Mouse (Mus musculus) spleen, adult 2 months (tissue): ENCODE measurements around the gene Odr4. TPM values are rescaled to one million over a fixed set of nuclear protein-coding genes. Genes with fewer than 3 reads are reported as not detected.

Source experiments
- DNase-seq, 2 experiments: peaks; one replicate each; pipeline versions ENCODE4 v3.0.0 to v3.0.0-alpha.2; 2012 to 2021; ENCODE audit warnings: low spot score in 2 of 2, low read depth in 1 of 2
- H3K27ac ChIP-seq: fragments of 200-500 bp; 2 replicates; pipeline ENCODE4 v1.5.1; 2012; ENCODE audit warnings: low read length, inconsistent platforms; ENCODE audit not compliant: insufficient read depth
- H3K27me3 ChIP-seq: fragments of 200-500 bp; 2 replicates; pipeline ENCODE4 v1.6.1; 2012; ENCODE audit warnings: mild to moderate bottlenecking, moderate library complexity, low read length, inconsistent platforms; ENCODE audit not compliant: control insufficient read depth, insufficient read depth
- H3K36me3 ChIP-seq: fragments of 200-500 bp; 2 replicates; pipeline ENCODE4 v1.6.1; 2012; ENCODE audit warnings: mild to moderate bottlenecking, low read length, inconsistent platforms; ENCODE audit not compliant: control insufficient read depth, insufficient read depth
- H3K4me1 ChIP-seq: fragments of 200-500 bp; 2 replicates; pipeline ENCODE4 v1.6.1; 2011; ENCODE audit warnings: inconsistent platforms; ENCODE audit not compliant: control insufficient read depth, insufficient read depth, insufficient read length
- H3K4me3 ChIP-seq: fragments of 200-500 bp; 2 replicates; pipeline ENCODE4 v1.5.1; 2011; ENCODE audit warnings: mild to moderate bottlenecking, inconsistent platforms; ENCODE audit not compliant: insufficient read depth, insufficient read length; ENCODE audit errors: extremely low read depth
- CTCF ChIP-seq: fragments of 200-500 bp; IDR thresholded peaks from 2 replicates; pipeline ENCODE4 v1.5.1; 2011; ENCODE audit warnings: mild to moderate bottlenecking, inconsistent platforms; ENCODE audit not compliant: insufficient read depth, insufficient read length, insufficient replicate concordance; ENCODE audit errors: extremely low read depth
- POLR2A ChIP-seq: fragments of 200-500 bp; IDR thresholded peaks from 2 replicates; pipeline ENCODE4 v1.6.1; 2011; ENCODE audit warnings: low read depth, low read length, inconsistent platforms
- WGBS: fragments of 180-500 bp; shearing (Covaris S2); methylation state at CpG from one replicate; pipeline ENCODE4 v1.1.7; 2018; 5-methylcytosine and 5-hydroxymethylcytosine counted together
- polyA plus RNA-seq: library from polyadenylated mRNA; depleted of rRNA; stranded (reverse); fragments of >200 nt; gene quantifications from 2 replicates; pipeline ENCODE4 v1.2.3, GENCODE M21; 2012

Gene Odr4
- polyA plus RNA-seq, 1 experiment, result 2.3 TPM

- TF ChIP-seq POLR2A (no peak), CTCF (no peak)
- no peak overlapping the region for H3K27ac ChIP-seq
Measured at GRCm38 (mm10) chr1:150389390-150390129, 3.3 kb downstream of the Odr4 start.

DNA sequence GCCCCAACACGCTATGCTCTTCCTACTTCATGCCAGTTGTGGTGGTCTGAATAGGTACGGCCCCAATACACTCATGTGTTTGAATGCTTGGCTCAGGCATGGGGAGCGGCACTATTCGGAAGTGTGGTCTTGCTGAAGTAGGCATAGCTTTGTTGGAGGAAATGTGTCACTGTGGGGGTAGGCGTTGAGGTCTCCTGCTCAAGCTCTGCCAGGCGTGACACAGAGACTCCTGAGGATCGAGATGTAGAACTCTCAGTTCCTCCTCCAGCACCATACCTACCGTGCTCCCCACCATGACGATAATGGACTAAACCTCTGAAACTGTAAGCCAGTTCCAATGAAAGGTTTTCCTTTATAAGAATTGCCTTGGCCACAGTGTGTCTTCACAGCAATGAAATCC is 5.3 kb downstream of the Odr4 start:
- DNase-seq, result peak; percentile 70 to 74
- Histone ChIP-seq H3K27ac (no peak overlapping the region), H3K4me3 (no peak overlapping the region), H3K36me3 (peaks cover 9% of the 10 kb centered on the region), H3K4me1 (no peaks in the 10 kb centered on the region; the same call in none of the 2 replicates), H3K27me3 (no peaks in the 10 kb centered on the region)
- TF ChIP-seq POLR2A (no peak), CTCF (no peak)
- 47% methylated on average over 9 of the region's 9 CpGs for WGBS

More at GRCm38 (mm10) chr1:150389390-150390129, 3.3 kb downstream of the Odr4 start:
- peaks cover 5% of the 10 kb centered on the region for H3K36me3 ChIP-seq
- whole genome bisulfite sequencing, result 68% methylated on average over 6 of the region's 6 CpGs
- peak in 1 of 2 experiments; percentile 13 for DNase-seq
- no peak overlapping the region for H3K4me3 ChIP-seq
- no peaks in the 10 kb centered on the region for H3K27me3 ChIP-seq
- no peaks in the 10 kb centered on the region; the same call in none of the 2 replicates for H3K4me1 ChIP-seq

DNA sequence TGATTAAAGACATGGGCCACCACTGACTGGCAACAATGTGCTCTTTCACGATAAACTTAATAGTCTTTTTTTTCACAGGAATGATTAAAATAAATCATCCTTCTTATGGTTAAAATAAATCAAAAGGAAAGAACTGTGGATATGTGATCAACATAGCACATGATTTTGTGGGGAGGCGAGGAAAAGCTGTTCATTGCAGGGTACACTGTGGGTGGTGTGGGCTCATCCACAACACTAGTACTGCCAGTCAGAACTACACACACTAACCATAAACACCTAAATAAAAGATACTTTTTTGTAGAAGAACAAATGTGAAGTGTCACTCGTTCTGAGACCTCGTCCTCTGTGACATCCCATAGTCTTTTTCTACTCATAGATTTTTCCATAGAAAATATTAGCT is 8.7 kb downstream of the Odr4 start:
- TF ChIP-seq POLR2A (no peak), CTCF (no peak)
- no peak for DNase-seq
- 92% methylated on average over 4 of the region's 4 CpGs for WGBS
- Histone ChIP-seq H3K27me3 (no peaks in the 10 kb centered on the region), H3K27ac (no peak overlapping the region), H3K4me3 (no peak overlapping the region), H3K4me1 (no peaks in the 10 kb centered on the region; the same call in 1 of the 2 replicates), H3K36me3 (peaks cover 9% of the 10 kb centered on the region)

DNA sequence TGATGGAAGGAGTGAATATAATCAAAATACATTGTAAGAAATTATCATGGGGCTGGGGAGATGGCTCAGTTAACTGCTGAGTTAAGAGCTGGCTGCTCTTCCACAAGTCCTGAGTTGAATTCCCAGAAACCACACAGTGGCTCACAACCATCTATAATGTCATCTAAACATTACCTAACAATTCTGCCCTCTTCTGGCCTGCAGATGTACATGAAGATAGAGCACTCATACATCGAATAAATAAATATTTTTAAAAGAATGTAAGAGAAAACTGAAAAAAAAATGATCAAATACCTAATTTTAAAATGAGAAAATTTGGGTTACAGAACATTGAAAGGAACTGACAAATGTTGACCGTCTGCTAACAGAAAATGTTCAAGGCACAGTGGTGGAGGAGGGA is 18.6 kb downstream of the Odr4 start:
- Histone ChIP-seq H3K4me1 (no peaks in the 10 kb centered on the region), H3K27me3 (no peaks in the 10 kb centered on the region), H3K4me3 (no peak overlapping the region), H3K27ac (no peak overlapping the region), H3K36me3 (peaks cover 2% of the 10 kb centered on the region; the same call in 1 of the 2 replicates)
- 89% methylated on average over 2 of the region's 2 CpGs for WGBS
- TF ChIP-seq POLR2A (no peak), CTCF (no peak)
- no peak for DNase-seq

GRCm38 (mm10) chr1:150372895-150373294 is 20.0 kb downstream of the Odr4 start:
- H3K4me3 ChIP-seq, result no peak overlapping the region
- DNase-seq, result no peak
- H3K36me3 ChIP-seq, result peaks cover 2% of the 10 kb centered on the region; the same call in 1 of the 2 replicates
- H3K27ac ChIP-seq, result no peak overlapping the region
- no peaks in the 10 kb centered on the region for H3K27me3 ChIP-seq
- 78% methylated on average over 3 of the region's 3 CpGs for WGBS
- TF ChIP-seq POLR2A (no peak), CTCF (no peak)
- H3K4me1 ChIP-seq, result no peaks in the 10 kb centered on the region

DNA sequence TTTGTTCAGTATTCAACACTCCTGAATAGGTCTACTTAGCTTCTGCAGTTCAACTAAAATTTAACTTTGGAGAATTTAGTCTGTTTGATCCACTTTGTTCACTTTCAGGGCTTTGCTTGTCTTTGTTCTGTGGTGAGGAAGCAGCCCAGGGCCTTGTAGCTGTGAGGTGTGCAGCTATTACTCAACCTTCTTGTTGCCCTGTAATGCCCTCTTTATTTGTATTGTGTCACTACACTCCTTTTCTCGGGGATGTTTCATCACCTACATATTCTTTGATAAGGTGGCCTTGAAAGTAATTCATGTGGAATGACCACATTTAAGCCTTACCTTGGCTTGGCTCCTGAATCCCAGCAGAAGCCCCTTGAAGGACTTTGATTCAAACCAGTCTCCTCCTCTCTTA is 32.0 kb downstream of the Odr4 start:
- DNase-seq, result no peak
- 97% methylated on average over 1 of the region's 1 CpGs for WGBS
- H3K27ac ChIP-seq, result no peak overlapping the region

DNA sequence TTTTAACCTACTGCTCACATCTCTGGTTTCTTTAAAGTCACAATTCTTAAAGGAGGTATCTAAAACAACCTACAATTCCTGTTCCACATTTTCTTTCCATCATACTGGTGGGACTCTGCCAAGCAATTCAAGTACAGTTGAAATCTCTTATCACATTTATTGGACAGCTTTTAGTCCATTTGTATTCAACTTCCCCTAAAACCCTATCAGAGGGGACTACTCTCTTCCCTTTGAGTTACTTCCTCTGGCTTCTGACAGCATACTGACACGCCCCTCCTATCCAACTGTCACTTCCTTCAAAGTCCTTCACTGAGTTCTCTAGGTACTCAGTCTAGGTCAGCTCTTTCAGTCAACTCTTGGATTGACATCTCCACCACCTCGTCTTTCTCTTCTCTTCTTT is 57.8 kb downstream of the Odr4 start:
- no peak for DNase-seq
- TF ChIP-seq CTCF, result no peak
- no peak for TF ChIP-seq POLR2A
- Histone ChIP-seq H3K27ac (no peak overlapping the region), H3K4me3 (no peak overlapping the region), H3K4me1 (no peaks in the 10 kb centered on the region), H3K36me3 (no peaks in the 10 kb centered on the region), H3K27me3 (no peaks in the 10 kb centered on the region)
- WGBS, result 54% methylated on average over 2 of the region's 2 CpGs

More for the DNA sequence above, 32.0 kb downstream of the Odr4 start:
- Histone ChIP-seq H3K4me3 (no peak overlapping the region), H3K36me3 (peaks cover 5% of the 10 kb centered on the region), H3K4me1 (no peaks in the 10 kb centered on the region), H3K27me3 (no peaks in the 10 kb centered on the region)
- TF ChIP-seq CTCF (no peak), POLR2A (no peak)
